Mouse (Mus musculus): ENCODE results near the gene Rnf126. TPM values are rescaled to one million over a fixed set of nuclear protein-coding genes. Genes with fewer than 3 reads are reported as not detected.

Gene Rnf126
- polyA plus RNA-seq, 1 experiment: 38.4 TPM

GRCm38 (mm10) chr10:79793051-79793737 is 26.4 kb upstream of the Rnf126 start, which contains the start of gene Palm:
Palm (plus strand) TSS chr10:79793572.
- Histone ChIP-seq H3K4me1 (ENCODE audit: control insufficient read depth, insufficient read depth, low read length) (no peaks in the 10 kb centered on the region), H3K4me3 (ENCODE audit: insufficient read depth, low read length) (peak within 1 kb of the TSS; percentile 67), H3K27ac (ENCODE audit: insufficient read depth, low read length) (peak within 1 kb of the TSS; percentile 58)
- TF ChIP-seq POLR2A (IDR thresholded peaks at IDR 0.05; ENCODE audit: low read depth, low read length) (no peak; the same call in 1 of the 2 replicates), CTCF (IDR thresholded peaks at IDR 0.05; ENCODE audit: borderline replicate concordance, insufficient read depth, low read length) (peak; percentile 89)

DNA sequence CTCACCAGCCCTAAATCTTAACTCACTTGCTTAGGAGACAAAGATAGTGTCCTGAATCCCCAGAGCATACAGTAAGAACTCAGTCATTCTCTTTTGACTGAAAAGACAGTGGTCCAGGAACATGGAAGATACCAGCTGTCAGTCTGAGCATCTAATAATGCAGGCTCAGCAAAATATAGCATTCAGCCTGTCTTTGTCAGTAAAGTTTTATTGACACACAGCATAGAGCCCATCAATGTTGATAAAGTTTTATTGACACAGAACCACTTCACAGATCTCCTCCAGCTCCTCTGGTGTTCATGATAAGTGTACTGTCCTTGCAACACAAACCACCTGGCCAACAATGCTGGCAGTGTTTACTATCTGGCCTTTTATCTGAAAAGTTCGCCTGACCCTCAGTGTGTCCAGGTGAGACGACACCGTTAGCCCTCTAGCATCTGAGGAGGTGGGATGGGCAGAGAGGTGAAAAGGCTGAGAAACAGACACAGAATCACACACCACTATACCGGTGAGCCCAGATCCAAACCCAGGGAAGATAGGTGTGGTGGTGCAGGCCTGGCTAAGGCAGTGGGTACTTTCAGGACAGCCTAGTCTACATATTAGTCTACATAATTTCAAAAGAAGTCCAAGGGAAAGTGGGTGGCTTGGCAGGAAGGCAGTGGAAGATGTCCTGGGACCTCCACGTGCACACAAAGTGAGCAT is 25.7 kb upstream of the Rnf126 start:
- TF ChIP-seq POLR2A (IDR thresholded peaks at IDR 0.05; ENCODE audit: low read depth, low read length): no peak
- H3K4me1 ChIP-seq (ENCODE audit: control insufficient read depth, insufficient read depth, low read length): no peaks in the 10 kb centered on the region
- no peak overlapping the region for H3K4me3 ChIP-seq (ENCODE audit: insufficient read depth, low read length)
- no peak overlapping the region for H3K27ac ChIP-seq (ENCODE audit: insufficient read depth, low read length)

- no peak for TF ChIP-seq POLR2A (IDR thresholded peaks at IDR 0.05; ENCODE audit: low read depth, low read length)
- no peak for TF ChIP-seq CTCF (IDR thresholded peaks at IDR 0.05; ENCODE audit: borderline replicate concordance, insufficient read depth, low read length)
- Histone ChIP-seq H3K4me3 (ENCODE audit: insufficient read depth, low read length) (no peak within 1 kb of the TSS), H3K27ac (ENCODE audit: insufficient read depth, low read length) (no peak within 1 kb of the TSS), H3K4me1 (ENCODE audit: control insufficient read depth, insufficient read depth, low read length) (no peaks in the 10 kb centered on the region)
These were observed 24.1 kb upstream of the Rnf126 start, which contains the start of gene Prss57 for GRCm38 (mm10) chr10:79790861-79791260. Prss57 (minus strand) TSS chr10:79790961.

DNA sequence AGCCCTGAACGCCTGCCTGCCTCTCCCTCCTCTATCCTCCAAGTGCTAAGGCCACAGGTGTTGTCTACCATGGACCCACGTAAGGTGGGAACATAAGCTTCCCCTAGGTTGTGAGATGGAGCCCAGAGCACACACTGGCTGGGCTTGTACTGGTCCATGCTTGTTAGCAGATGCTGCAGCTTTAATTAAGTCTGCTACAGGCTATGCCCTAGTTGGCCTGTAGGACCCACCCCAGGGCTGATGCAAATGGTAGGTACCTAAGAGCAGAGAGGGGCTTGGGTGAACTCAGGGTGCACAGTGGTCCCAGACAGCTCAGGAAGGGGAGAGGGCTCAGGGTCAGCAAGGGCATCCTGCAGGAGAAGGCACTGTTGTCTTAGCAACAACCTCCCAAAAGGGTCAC is 22.8 kb upstream of the Rnf126 start:
- Histone ChIP-seq H3K27ac (ENCODE audit: insufficient read depth, low read length) (no peak overlapping the region), H3K4me1 (ENCODE audit: control insufficient read depth, insufficient read depth, low read length) (no peaks in the 10 kb centered on the region), H3K4me3 (ENCODE audit: insufficient read depth, low read length) (no peak overlapping the region)
- TF ChIP-seq POLR2A (IDR thresholded peaks at IDR 0.05; ENCODE audit: low read depth, low read length) (no peak), CTCF (IDR thresholded peaks at IDR 0.05; ENCODE audit: borderline replicate concordance, insufficient read depth, low read length) (no peak)

DNA sequence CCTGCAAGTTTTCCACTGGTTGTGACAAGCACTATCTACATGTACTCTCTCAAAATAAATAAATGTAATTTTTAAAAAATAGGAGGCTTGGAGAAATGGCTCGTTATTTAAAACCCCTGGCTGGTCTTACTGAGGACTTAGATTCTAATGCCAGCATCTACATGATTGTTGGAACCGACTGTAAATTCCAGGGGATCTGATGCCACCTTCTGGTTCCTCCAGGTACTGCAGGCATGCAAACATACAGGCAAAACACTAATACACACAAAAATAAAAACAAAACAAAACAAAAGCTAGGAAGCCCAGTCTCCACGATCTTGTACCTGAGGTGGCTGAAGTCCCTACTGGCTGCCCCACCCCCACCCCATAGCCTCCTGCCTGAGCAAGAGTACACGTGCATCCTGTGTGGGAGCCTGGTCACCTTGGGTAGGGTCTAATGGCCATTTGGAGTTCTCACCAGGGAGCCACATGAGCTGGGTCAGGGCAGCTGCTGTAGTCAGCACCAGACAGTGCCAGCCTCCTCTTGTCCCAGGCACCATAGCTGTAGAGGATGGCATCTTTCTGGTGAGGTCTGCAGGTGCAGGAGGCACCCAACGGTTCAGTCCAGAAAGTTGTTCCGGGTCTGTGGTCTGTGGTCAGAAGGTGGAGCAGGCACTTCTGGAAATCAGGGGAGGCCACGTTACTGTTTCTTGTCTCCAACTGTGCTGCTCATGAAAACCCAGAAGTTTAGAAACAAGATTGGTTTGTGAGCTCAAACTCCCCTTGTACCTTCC is 21.8 kb upstream of the Rnf126 start:
- no peak for TF ChIP-seq POLR2A (IDR thresholded peaks at IDR 0.05; ENCODE audit: low read depth, low read length)
- TF ChIP-seq CTCF (IDR thresholded peaks at IDR 0.05; ENCODE audit: borderline replicate concordance, insufficient read depth, low read length): peak; percentile 29; the same call in 1 of the 2 replicates
- H3K27ac ChIP-seq (ENCODE audit: insufficient read depth, low read length): no peak overlapping the region
- no peaks in the 10 kb centered on the region for H3K4me1 ChIP-seq (ENCODE audit: control insufficient read depth, insufficient read depth, low read length)
- H3K4me3 ChIP-seq (ENCODE audit: insufficient read depth, low read length): no peak overlapping the region

DNA sequence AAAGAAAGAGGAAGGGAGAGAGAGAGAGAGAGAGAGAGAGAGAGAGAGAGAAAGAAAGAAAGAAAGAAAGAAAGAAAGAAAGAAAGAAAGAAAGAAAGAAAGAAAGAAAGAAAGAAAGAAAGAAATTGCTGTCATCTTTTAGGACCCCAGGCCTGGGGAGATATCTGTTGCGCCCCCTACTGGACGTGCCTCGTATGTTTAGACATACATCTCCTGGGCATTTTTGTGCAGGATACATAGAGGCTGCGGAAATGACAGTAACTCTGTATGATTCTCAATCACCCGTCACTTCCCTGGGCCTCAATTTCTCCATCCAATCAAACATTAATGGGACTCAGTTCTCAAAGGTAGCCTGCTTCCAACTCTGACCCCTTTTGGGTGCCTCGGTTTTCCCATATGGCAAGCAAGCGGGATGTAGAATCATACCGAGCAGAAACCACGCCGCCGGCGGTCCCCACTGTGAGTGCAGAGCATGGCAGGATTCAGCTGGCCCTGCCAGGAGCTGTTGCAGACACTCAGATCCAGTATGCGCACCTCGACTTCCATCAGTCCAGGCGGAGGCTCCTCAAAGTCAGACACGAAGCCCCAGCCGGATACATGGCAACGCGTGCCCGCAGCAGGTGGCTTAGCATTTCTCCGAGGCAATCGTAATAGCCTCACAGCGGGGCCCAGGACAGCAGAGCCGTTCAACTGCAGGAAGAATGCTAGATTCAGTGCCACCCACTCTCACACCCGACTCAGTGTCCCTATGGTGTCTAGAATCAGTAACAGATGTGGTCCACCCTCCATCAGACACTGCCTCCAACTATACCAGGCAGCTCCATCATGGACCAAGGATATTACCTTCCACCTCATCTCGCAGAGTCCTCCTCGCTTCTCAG is 17.4 kb upstream of the Rnf126 start:
- no peak overlapping the region for H3K27ac ChIP-seq (ENCODE audit: insufficient read depth, low read length)
- H3K4me1 ChIP-seq (ENCODE audit: control insufficient read depth, insufficient read depth, low read length): no peaks in the 10 kb centered on the region; the same call in 1 of the 2 replicates
- H3K4me3 ChIP-seq (ENCODE audit: insufficient read depth, low read length): no peak overlapping the region
- TF ChIP-seq POLR2A (IDR thresholded peaks at IDR 0.05; ENCODE audit: low read depth, low read length) (no peak), CTCF (IDR thresholded peaks at IDR 0.05; ENCODE audit: borderline replicate concordance, insufficient read depth, low read length) (no peak)

DNA sequence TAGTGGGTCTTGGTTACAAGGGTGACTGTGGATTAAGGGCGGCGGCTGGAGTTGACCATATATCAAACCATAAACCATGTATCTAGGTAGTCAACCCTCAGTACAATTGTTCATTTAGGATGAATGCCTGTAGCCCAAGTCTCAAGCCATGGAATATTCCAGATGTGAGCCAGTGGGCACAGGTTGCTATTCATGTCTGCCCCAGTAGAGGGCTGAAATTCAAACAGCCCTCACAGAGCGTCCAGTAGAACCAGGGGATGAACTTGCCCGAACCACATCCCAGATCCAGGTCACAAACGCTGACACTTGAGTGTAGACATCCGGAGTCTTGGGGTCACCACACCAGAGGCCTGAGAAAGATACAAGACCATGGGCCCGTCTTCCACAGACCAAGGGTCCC is 16.3 kb upstream of the Rnf126 start:
- Histone ChIP-seq H3K27ac (ENCODE audit: insufficient read depth, low read length) (no peak overlapping the region), H3K4me3 (ENCODE audit: insufficient read depth, low read length) (no peak overlapping the region), H3K4me1 (ENCODE audit: control insufficient read depth, insufficient read depth, low read length) (peaks cover 4% of the 10 kb centered on the region; the same call in 1 of the 2 replicates)
- TF ChIP-seq CTCF (IDR thresholded peaks at IDR 0.05; ENCODE audit: borderline replicate concordance, insufficient read depth, low read length) (no peak), POLR2A (IDR thresholded peaks at IDR 0.05; ENCODE audit: low read depth, low read length) (no peak)

GRCm38 (mm10) chr10:79781956-79782355 is 15.2 kb upstream of the Rnf126 start:
- H3K4me3 ChIP-seq (ENCODE audit: insufficient read depth, low read length): no peak overlapping the region
- H3K4me1 ChIP-seq (ENCODE audit: control insufficient read depth, insufficient read depth, low read length): peaks cover 4% of the 10 kb centered on the region; the same call in 1 of the 2 replicates
- H3K27ac ChIP-seq (ENCODE audit: insufficient read depth, low read length): no peak overlapping the region
- no peak for TF ChIP-seq CTCF (IDR thresholded peaks at IDR 0.05; ENCODE audit: borderline replicate concordance, insufficient read depth, low read length)

GRCm38 (mm10) chr10:79781139-79781538 is 14.4 kb upstream of the Rnf126 start:
- no peak overlapping the region for H3K27ac ChIP-seq (ENCODE audit: insufficient read depth, low read length)
- TF ChIP-seq POLR2A (IDR thresholded peaks at IDR 0.05; ENCODE audit: low read depth, low read length) (no peak), CTCF (IDR thresholded peaks at IDR 0.05; ENCODE audit: borderline replicate concordance, insufficient read depth, low read length) (no peak)
- H3K4me1 ChIP-seq (ENCODE audit: control insufficient read depth, insufficient read depth, low read length): peaks cover 4% of the 10 kb centered on the region; the same call in 1 of the 2 replicates
- no peak overlapping the region for H3K4me3 ChIP-seq (ENCODE audit: insufficient read depth, low read length)

Data from embryonic fibroblast, embryonic 13.5 days (primary cell).